Mouse (Mus musculus): ENCODE data around the gene Tmem19. TPM values are rescaled to one million over a fixed set of nuclear protein-coding genes. Genes with fewer than 3 reads are reported as not detected.

The Tmem19 gene
- 15.0 and 19.5 TPM in 2 replicates for polyA plus RNA-seq (2012; rRNA removed)

DNA sequence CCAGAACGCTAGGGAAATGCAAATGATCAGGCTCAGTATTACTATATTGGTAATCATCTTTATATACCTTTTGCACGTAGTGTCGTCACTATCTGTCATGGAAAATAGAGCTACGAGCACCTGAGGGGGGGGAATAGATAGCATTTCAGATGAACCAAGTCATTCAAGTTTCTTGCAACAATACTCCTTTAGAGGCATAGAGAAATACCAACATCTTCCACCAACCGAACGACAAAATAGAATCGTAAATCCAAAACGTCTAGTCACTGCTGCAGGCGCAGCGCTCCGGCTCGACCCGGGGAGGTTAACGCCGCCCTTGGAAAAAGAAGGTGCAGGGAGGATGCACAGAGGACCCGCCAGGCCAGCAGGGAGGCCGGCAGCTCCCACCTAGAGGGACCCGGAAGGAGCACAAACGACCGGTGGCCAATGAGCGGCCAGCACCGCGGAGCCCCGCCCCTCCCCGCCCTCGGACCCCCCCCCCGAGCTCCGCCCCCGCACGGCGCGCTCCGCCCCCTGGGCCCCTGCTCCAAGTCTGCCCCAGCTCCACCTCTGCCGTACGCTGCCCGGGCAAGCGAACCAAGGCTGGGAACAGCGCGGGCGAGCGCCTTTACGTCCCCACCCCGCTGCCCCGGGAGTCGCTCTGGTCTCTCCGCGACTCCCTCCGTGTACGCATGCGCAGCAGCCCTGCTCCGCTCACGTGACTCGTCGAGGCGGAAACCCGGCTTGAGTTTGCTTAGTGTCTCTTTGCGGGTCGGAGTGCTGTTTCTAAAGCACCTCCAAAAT lies at the start of gene Tmem19:
Gene Tmem19 (minus strand): TSS at position 662 of the 783 bp plus-strand sequence.

DNA sequence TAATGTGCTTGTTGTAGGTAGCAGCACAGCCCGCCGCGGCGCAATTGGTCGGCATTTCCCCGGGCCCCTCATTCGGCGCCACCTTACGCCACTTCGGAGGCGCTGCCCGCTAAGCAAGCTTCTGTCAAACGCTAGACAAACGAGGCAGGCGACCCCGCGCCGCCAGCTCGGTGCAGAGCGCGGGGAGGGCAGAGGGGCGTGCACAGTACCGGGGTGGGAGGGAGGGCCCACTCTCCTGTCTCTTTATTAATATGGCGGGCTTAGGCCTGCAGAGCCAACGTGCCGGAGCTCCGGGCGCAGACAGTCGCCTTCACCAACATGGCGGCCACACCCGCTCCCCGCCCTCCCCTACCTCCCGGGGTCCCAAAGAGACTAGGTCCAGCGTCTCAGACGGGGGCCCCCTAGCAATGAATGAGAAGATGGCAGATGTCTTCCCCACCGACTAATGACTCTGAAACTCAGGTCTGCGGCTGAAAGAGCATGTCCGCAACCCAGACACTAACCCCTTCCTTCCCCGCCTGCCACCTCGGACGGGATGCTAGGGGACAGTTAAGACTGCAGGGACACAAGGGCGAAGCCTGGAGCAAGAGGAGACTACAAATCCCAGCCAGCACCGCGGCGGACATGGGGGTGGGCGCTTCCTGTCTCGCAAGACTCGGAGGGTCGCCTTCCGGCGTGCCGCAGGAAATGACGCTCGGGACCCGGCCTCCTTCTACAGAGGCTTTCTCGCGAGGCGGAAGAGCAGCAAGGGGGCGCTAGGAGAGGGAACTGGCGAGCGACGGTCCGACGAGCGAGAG lies 22.1 kb upstream of the Tmem19 start, which contains the start of the genes Thap2 and Zfc3h1:
Gene Thap2 (minus strand): TSS at position 223 of the 797 bp plus-strand sequence.
Gene Zfc3h1 (plus strand): TSS at position 739 of the 797 bp plus-strand sequence.

DNA sequence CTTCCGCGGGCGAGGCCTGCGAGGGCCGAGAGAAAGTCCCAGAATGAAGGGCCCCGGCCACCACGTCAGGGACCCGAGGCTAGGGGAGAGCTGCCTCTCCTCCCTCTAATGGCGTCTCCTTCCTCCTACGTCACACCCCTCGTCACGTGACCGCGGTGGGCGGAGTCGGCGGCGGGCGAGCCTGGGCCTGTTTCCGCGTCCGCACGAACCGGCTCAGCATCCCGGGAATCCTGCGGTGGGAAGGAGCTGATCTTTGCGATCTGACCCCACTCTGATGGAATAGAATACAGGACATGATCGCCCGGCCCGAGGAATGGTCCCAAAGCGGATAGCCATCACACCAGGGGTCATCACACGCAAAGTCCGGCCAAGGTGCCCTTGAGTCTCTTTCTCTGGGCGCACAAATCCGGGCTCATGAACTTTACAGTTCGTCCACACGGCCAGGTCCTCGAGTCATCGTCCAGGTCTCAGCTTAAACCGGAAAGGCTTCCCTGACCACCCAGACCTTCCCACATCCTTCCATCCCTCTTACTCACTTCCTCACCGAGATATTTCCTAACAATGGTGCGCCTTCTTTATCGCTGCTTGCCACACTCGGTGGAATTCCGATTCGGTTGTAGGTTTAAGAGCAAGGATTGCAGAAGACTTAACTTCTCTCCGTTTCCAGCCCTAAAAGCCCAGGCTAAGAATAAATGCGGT lies 46.7 kb downstream of the Tmem19 start, which contains the start of gene Rab21:
Gene Rab21 (minus strand): TSS at position 122 of the 699 bp plus-strand sequence.

Other genes with a start within 250 kb of the Tmem19 start
- not detected in 2 replicates for gene Tph2, start 177.5 kb downstream of the Tmem19 start, polyA plus RNA-seq (2012; rRNA removed)
- gene Tbc1d15, start 111.0 kb downstream of the Tmem19 start, polyA plus RNA-seq (2012; rRNA removed) = 3.3 and 4.7 TPM in 2 replicates
- 58.5 and 62.1 TPM in 2 replicates for gene Rab21, start 46.9 kb downstream of the Tmem19 start, polyA plus RNA-seq (2012; rRNA removed)
- gene Thap2, start 21.9 kb upstream of the Tmem19 start, polyA plus RNA-seq (2012; rRNA removed) = 6.3 and 7.4 TPM in 2 replicates
- 8.7 and 11.4 TPM in 2 replicates for gene Zfc3h1, start 22.5 kb upstream of the Tmem19 start, polyA plus RNA-seq (2012; rRNA removed)
- not detected in 2 replicates for gene A930009A15Rik, start 207.5 kb upstream of the Tmem19 start, polyA plus RNA-seq (2012; rRNA removed)
- 6.4 and 7.1 TPM in 2 replicates for gene Lgr5, start 225.3 kb upstream of the Tmem19 start, polyA plus RNA-seq (2012; rRNA removed)